Mouse (Mus musculus) regulatory T cell (primary cell): Measurements from ENCODE around the gene Hus1.

ENCODE experiments used
- in situ Hi-C: fragments of 300-600 bp; cut with MboI, MseI; formaldehyde crosslinking; loops from one replicate; pipeline ENCODE4 v1.15.1; 2025; ENCODE audit warnings: high pct_unique_total_duplicates

Hus1 gene

DNA sequence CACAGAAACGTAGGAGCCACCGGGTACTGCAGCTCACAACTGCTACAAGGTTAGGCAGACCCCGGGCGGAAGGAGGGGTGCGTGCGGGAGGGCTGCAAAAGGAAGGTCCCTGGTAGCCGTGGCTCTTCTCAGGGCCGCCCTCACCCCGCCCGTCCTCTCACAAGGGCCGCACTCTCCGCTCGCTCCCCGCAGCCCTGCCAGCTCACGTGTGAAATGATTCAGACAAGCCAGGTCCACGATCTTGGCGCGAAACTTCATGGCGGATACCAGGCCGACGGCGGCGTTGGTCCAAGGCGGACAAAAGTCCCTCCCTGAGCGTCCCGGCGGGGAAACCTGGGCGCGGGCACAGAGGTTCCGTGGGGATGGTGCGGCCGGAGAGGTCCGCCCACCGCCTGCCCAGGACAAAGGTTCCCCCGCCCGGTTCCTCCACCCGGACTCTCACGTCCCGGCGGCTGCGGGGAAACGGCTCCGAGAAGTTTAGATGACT, at the start of gene Hus1:
Gene Hus1, minus strand, starts transcription at position 339 of the 487 bp plus-strand sequence.
- in situ Hi-C loops: no loop called here

DNA sequence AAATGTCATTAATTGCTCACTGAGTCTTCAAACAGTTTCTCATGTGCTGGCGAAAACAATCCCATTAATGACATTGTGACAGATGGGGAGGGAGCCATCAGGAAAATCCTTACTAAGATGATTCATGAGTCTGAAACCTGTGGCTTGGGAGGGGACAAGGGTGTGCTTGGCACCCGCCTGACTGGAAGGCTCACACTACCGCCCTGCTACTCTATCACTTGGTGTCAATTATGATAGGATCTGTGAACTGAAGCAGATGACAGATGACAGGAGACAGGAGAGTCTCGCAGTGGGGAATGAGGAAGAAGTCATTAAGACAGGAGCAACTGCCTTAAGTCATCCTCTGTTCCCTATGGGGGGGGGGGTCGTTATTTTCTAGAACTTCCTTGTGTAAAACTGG, 49.5 kb upstream of the Hus1 start:
- in situ Hi-C loops: no loop called here

DNA sequence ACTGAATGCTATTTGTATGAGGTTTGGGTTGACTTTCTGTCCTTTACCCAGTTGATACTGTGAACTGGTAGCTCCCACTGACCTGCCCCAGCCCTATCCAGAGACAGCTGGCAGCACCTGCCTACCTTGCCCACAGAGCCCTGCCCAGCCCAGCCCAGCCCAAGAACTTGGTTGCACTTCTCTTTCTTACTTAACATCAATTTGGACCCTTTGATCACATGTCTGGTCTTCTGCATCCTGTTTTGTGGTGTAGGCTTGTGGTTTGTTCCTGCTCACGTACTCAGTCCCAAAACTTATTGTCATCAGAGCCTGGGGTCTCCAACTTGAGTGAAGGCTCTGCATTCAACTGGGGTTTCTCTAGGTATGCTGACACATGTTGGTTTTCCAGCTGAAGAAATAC, 49.0 kb upstream of the Hus1 start:
- in situ Hi-C loops: no loop called here

DNA sequence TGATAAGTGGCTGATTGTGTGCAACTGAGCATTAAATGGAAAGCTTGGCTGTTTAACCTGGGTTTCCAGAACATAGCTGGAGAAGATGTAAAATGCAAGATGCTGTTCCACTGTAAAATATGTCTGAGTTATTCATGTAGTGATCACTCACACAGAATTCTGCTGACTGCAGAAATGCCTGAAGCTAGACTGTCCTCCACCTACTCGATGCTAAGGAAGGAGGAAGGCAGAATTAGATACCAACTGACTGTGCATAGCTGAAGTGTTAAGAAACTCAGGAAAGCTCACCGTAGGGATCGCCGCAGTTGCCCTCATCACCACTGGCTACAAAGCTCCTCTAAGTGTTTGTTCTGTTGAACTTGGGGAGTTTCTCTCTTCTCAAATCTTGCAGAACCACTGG, 46.7 kb upstream of the Hus1 start:
- in situ Hi-C loops: no loop called here

DNA sequence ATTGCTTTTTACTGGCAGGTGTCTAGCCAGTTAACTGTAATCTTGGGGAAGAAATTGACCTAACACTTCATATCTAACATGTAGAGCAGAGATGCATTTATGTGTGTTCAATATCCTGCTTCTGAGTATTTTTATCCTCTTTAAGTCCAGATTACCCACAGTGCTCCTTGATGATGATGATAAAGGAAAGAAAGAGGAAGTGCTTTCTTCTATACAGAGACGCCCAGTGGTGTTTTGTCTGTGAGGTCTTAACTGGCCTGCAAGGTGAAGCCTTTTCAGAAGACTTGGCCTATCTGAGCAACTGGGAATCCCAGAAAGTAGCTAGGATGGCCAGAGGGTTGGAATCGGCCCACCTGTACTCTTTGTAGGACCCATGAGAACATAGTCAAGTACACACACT, 45.9 kb upstream of the Hus1 start:
- in situ Hi-C loops: no loop called here

DNA sequence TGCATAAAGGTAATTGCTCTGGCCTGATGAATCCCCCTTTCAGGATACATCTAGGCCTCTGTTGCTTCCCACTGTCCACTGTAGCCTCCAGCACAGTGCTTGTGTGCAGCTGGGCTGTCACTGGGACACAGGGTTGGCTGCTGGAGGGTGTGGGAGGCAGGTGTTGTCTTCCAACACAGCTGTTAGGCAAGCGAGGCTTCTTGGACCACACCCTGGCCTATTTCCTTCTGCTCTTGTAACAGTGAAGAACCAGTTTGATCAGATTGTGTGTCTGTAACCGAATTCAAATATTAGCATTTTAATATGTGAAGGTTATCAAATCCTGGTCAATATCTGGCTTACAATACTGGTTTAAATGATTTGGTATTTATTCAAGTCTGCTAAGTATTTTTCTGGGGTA, 40.9 kb upstream of the Hus1 start:
- in situ Hi-C loops: no loop called here

DNA sequence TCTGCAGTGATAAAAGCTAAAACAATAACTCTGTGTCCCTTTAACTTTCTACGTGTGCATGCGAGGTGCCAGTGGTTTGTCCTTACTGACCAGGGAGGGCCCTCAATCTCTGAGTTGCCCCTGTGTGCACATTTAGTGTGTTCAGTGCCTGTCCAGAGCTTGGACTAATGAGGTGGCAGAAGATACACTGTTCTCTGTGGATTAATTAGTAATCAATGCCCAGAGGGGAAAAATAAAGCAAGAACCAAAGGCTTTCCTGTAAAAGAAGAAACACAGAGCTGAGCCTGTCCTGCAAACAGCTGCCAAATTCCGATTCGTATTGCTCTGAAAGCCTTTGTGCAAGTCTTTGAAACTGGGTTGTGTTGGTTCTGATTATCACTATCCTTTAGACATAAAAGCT, 39.2 kb upstream of the Hus1 start:
- in situ Hi-C loops: no loop called here

DNA sequence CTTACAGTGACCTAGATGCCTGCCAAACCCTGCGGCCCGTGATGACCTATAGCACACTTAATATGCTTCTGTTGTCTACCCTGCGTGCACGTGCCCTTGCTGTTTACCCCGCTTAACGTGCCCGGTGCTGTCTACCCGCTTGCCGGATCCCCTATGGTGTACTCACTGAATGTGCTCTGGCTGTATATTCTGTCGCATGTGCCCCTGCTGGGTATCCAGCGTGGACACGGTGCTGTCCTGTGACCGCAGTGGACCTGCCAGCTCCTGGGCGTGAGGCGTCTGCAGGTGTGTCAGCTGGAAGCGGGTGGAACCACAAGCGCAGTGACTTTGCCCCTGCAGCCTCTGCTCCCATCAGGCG, 37.7 kb upstream of the Hus1 start, which contains the start of gene Sun3:
Gene Sun3, minus strand, starts transcription at position 289 of the 358 bp plus-strand sequence.
- in situ Hi-C loops: no loop called here

DNA sequence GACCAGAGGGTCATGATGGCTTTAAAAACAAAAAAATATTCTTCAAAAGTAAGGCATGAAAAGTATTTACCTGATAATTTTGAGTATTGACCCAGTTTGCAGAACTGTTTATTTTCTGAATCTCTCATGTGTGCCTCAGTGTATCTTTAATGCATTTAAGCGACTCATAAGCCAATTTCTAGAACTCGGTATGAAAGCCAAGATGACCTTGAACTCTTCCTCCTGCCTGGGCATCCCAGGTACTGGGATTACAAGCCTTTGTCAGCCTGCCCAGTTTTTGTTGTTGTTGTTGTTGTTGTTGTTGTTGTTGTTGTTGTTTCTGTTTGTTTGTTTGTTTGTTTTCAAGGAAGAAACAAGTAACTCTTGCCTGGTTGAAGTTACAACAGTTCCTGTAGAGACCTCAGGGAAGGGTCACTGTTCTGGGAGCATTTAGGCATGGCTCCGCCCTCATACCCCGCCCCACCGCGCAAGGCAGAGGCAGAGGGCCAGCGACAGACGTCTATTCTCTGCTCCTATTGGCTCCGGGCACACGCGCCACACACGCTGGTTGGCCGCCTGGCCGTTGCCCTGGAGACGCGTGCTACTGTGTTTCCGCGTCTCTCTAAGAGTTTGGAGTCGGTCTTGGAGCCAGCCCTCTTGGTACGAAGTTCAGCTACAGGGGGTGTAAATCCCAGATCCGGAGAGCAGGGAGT, 37.2 kb upstream of the Hus1 start, which contains the start of gene Gm11992:
Gene Gm11992, plus strand, starts transcription at position 584 of the 692 bp plus-strand sequence.
- in situ Hi-C loops: no loop called here

DNA sequence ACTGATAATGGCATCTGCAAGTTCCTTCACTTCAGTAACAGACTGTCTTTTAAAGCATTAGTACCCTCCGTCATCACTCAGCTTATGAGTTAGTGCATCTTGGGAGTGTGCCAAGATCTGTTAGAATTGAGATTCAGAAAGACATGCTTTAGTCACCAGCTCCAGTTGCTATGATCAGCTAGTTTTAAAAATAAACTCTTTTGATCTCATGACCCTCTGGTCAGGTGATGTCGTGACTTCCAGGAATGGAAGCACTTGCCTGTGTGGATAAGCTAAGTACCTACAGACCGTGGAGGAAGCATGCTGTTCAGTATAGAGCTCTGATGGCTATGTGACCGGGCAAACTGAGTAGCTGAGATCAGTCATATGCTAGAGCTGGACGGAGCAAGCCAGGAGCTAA, 36.1 kb upstream of the Hus1 start:
- in situ Hi-C loops: no loop called here

DNA sequence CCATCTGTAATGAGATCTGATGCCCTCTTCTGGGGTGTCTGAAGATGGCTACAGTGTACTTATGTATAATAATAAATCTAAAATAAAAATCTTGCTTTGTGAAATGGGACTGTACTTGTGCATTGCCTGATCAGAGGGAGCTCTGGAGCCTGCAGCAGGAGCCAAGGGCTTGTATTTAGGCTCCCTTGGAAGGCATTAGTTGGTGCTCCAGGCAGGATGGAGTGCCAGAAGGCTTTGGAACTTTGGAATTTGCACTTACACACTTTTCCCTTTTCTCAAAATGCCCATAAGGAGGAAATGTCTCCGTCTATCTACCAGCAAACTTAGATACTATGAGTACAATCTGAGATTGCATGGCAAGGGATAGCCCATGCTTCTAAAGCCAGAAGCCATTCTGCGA, 35.6 kb upstream of the Hus1 start:
- in situ Hi-C loops: no loop called here

DNA sequence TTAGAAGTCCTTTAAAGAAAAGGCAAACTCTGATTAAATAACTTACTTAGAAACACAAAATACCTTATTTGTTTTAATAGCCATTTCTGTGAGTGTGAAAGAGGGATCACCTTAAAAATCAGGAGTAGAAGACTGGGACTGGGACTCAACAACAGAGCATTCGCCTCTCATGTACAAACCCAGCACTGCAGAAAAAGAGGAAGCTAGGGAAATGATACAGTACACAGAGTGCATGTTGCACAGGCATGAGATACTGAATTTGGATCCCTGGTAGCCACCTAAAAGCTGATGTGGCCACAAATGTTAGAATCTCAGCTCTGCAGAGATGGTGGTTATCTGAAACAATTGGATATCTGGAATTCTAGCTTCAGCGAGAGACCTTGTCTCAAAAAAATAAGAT, 20.5 kb upstream of the Hus1 start:
- in situ Hi-C loops: no loop called here

DNA sequence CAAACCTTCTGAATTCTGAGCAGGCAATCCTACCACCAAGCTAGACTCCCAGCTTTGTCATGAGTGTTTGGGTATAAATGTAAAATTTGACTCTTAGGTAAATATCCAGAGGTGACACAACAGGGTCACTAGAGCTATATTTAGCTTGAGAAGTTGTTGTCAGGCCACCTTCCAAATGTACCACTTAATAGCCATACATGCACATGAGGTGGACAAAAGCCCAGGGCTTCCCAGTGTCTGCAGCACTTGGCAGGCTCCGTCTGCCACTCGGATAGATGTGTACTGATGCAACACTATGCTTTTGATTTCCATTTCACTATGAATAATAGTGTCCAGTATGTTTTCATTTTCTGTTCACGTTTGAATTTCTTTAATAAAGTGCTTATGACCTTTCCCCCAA, 14.2 kb upstream of the Hus1 start:
- in situ Hi-C loops: no loop called here

DNA sequence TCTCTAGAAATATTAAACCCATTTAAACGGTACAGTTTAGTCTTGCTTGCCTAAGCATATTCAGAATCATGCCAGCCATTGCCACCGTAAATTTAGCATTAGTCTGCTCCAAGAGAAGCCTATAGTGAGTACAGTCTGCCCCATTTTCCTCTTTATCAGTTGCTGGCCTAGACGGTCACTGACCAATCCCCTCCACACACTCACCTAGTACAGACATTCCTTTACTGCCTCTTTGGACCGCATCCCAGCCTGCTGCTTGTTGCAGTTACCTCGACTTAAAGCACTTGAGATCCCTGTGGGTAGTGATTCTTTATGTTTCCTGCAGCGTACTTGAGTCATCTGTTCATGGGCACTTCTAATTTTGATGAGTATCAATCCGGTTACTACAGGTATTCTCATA, 13.8 kb upstream of the Hus1 start:
- in situ Hi-C loops: no loop called here

DNA sequence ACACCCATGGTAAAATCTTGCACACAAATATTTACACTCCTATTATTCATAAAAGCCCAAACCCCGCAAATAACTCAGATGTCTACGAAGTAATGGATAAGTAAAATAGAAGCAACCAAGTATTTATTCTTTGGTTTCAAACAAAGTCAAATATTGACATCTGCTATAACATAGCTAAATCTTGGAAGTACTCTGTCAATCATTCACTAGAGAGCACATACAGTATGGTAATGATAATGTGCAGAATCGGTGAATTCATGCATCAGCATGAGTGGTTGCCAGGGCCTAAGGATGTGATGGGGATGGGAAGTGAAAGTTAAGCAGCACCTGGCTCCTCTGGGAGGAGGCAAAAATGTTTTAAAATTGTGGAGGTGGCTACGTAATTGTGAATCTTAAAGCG, 9.2 kb upstream of the Hus1 start:
- in situ Hi-C loops: no loop called here

DNA sequence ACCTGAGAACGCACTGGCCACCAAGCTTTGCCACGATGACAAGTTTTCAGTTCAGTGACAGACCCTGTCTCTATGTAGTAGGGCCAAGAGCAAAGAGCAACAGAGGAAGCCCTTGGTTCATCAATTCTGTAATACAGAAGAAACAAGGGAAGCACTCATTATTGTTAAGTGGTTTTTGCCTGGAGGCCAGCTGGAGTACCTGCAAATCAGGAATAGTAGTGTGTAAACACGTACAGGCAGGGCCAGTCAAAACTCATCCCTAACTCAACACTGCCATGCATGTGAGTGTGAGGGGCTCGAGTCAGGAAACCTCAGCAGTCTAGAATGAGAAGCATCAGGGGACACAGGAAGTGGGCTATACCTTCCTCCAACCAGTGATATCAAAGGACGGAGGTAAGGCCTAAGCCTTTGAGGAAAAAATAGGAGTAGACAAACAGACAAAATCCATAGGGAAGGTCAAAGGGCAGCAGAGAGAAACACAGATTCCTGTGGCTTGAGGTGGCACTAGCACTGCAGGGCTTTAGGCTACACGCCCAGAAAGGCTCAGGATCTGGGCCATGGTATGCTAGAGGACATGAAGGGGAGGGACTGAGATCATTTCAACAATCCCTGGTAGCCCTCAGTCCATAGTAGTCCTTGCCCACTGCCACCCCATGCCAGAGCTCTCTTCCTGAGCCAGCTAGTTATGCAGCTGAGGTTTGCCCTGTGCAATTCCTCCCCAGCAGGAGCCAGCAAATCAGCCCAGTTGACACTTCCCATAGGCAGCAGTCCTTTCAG, 7.7 kb upstream of the Hus1 start:
- in situ Hi-C loops: no loop called here

DNA sequence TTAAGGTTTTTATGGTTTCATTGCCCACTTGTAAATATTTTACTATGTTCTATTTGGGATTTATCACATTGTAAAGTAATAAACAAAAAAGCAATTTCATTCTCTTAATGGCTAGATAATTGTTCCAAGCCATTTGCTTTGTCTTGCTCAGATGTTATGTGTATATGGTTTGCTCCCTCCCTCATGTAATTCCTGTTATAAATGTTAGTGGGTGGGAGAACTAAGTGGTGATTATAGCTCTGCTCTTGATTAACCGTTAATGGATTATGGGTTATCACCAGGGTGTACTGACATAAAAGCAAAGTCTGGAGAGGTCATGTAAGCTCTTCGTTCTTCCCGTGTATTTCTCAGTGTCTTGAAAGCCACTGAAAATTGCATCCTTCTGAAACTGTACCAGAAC, 3.7 kb upstream of the Hus1 start:
- in situ Hi-C loops: no loop called here

DNA sequence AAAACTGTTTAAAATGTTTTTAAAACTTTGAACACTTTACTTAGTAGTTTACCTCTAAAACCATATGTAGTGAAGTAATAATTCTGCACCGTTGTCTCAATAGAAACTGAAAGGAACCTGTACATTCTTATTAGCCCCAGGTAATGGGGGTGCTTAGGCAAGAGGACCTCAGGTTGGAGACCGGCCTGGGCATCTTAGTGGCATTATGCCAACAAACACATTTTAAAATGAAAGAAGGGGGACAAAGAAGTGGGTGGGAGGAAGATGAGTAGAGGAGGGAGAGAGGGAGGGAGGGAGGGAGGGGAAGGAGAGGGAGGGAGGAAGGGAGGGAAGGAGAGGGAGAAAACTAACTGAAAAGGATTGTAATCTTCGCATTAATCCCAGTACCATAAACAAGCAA, 357 bp upstream of the Hus1 start:
- in situ Hi-C loops: no loop called here

DNA sequence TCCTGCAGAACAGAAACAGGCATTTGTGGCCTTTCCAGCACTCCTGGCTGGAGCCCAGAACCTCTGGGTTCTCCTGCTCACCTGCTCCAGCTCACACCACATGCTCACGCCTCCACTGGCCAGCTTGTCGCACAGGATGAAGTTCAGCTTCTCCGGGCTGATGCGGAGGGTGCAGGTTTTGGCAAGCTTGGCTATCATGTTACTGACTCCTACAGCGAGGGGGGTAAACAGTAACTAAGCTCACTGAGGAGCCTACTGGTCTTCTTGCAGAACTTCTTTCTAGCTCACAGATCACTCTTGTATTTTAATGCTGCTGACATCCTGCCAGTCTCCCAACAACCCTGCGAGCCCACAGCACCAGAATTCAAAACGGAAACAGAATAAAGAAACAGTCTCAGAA, 575 bp downstream of the Hus1 start:
- in situ Hi-C loops: no loop called here

DNA sequence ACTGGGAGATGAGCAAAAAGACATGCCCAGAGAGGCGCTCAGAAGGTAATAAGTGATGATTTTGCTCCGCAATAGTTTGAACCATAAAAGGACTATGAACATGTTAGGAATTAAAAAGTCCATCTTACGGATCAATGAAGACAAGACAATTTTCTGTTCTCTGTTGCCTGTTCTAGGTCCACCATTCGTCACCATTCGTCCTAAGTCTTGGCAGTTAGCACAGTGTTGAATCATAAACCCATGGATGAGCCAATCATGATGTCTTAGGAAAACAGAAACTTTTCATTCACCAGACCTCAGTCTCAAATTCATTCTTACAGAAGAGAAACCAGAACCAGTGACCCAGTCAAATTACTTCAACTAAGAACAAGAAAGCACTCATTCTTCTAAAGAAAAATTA, 2.2 kb downstream of the Hus1 start:
- in situ Hi-C loops: no loop called here

DNA sequence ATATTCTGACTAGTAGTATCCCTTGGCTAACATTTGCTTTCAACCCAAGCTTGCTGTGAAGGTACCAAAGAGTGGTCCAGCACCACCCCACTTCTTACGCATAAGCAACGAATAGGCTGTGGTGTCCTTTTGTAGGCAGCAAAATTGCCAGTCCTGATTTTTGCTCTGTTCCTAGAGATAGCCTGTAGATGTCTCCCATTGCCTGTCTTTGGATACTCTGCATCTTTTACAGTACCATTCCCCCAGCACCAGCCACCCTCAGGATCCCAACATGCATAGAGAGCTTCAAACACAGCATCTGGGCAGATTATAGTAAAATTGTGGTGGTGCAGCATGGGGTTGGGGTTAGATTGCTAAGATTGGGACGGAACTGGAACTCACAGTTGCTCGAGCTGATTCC, 22.9 kb downstream of the Hus1 start:
- in situ Hi-C loops: loop anchor here (5.0 kb wide), 1 partner anchor 149 kb away; no protein-coding TSS in a partner anchor

DNA sequence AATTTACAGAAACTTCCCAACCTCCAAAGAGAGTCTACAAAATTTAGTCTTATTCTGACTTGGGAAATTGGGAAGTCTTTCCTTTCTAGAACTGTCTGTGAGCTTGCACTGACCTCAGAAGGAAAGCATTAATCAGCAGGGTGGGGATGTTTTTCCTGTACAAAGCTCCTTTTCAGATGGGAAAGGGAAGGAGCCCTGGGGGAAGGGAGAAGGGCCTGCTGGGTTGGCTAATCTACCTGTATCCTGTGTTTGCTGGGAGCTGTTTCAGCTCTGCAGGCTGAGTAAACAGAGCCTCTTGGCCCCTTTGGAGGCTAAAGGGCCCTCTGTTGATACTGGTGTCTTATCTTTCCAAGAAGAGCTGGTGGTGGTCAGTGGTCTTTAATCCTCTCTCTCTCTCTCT, 24.9 kb downstream of the Hus1 start:
- in situ Hi-C loops: loop anchor here (5.0 kb wide), 1 partner anchor 151 kb away; no protein-coding TSS in a partner anchor

DNA sequence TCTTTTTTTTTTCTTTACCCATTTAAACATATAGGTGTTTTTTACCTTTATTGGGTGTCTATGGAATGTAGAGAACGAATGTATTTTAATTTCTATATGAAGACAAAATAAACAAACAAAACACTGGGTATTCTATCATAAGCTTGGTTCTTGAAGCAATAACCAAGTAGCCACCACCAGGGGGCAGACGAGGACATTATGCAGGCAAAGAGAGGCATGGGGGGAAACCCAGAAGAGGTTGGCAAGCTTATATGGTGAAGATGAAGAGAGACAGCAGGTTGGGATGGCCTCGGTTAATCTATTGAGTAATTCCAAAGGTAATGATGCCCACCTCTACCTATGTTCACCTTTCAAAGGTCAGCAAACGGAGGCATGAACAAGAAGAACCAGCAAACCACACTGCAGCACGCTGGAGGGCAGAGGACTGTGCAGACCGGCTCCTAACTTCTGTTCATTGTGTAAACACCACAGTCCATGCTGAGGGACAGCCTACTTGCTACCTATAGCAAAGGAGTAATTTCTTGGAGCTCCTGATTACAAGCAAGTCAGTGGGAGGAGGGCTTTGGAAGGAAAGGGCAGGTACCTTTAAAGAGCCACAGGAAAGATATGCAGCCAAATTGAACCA, 27.6 kb downstream of the Hus1 start:
- in situ Hi-C loops: no loop called here
